Mouse (Mus musculus) embryonic stem cell, embryonic (primary cell): Measurements from ENCODE around the gene Ercc1.

Experiments used
- CTCF ChIA-PET, 4 experiments: fragments of 300-600 bp in 2 of 4; fragments of 350-600 bp in 2 of 4; sonication (Branson Sonifier 250); formaldehyde crosslinking; loops; one replicate each; lab custom pipeline; 2022; ENCODE audit warnings: inconsistent platforms in 2 of 4; lab: Charles Lee
- POLR2A ChIA-PET, 4 experiments: fragments of 300-600 bp in 2 of 4; fragments of 350-600 bp in 2 of 4; sonication (Branson Sonifier 250); formaldehyde crosslinking; loops; one replicate each; lab custom pipeline; 2022; ENCODE audit warnings: antibody characterized with exemption in 4 of 4, inconsistent platforms in 1 of 4; lab: Charles Lee

Gene Ercc1

GRCm38 (mm10) chr7:19394484-19394883 is 49.9 kb downstream of the Ercc1 start:
- CTCF ChIA-PET = interaction anchor here in 3 of 4 experiments (0.5 to 1.3 kb wide), 10 partner anchors 12 to 196 kb away, joined by 3 to 7 read pairs (median 4); no protein-coding TSS in a partner anchor
- POLR2A ChIA-PET = interaction anchor here in 3 of 4 experiments (0.6 to 1.5 kb wide), 9 partner anchors 10 to 234 kb away, joined by 3 to 6 read pairs (median 3); partner anchors contain the start of gene Relb (in 1 of the 3)

GRCm38 (mm10) chr7:19399496-19400280 is 55.1 kb downstream of the Ercc1 start:
- POLR2A ChIA-PET = interaction anchor here in 3 of 4 experiments (0.6 to 1.6 kb wide), 49 partner anchors 8 to 316 kb away, joined by 3 to 15 read pairs (median 3); partner anchors contain the start of genes Cd3eap (in 2 of the 3), Ppp1r13l (in 2 of the 3), Ercc1 (in 1 of the 3) and Fosb (in 1 of the 3)
- CTCF ChIA-PET = interaction anchor here (0.5 to 1.7 kb wide), 63 partner anchors 18 to 556 kb away, joined by 3 to 14 read pairs (median 4); partner anchors contain the start of genes Nkpd1 (in 2 of the 4), Ppp1r13l (in 2 of the 4), Clasrp (in 1 of the 4) and Clptm1 (in 1 of the 4)

DNA sequence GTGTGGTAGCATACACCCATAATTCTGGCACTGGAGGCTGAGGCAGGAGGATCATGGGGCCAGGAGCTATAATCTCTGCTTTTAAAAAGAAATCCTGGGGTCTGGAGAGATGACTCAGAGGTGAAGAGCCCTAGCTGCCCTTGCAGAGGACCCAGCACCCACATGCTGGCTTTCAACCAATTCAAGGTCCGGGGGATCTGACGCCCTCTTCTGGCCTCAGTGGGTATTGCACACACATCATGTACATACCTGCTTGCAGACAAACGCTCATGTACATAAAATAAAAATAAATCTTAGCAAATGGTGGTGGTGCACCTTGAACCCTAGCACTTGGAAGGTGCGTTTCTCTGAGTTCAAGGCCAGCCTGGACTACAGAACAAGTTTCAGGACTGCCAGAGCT is 56.4 kb downstream of the Ercc1 start:
- POLR2A ChIA-PET = no interaction called here
- CTCF ChIA-PET = interaction anchor here in 1 of 4 experiments (0.6 to 1.7 kb wide), 2 partner anchors 22 to 77 kb away, joined by 4 to 6 read pairs; no protein-coding TSS in a partner anchor

- ChIA-PET POLR2A (interaction anchor here in 1 of 4 experiments (1.1 kb wide), 1 partner anchor 107 kb away, joined by 3 read pairs; no protein-coding TSS in a partner anchor), CTCF (interaction anchor here in 2 of 4 experiments (0.5 to 0.7 kb wide), 3 partner anchors 30 to 224 kb away, joined by 3 read pairs; no protein-coding TSS in a partner anchor)
Measured at GRCm38 (mm10) chr7:19402535-19403112, 58.0 kb downstream of the Ercc1 start.

DNA sequence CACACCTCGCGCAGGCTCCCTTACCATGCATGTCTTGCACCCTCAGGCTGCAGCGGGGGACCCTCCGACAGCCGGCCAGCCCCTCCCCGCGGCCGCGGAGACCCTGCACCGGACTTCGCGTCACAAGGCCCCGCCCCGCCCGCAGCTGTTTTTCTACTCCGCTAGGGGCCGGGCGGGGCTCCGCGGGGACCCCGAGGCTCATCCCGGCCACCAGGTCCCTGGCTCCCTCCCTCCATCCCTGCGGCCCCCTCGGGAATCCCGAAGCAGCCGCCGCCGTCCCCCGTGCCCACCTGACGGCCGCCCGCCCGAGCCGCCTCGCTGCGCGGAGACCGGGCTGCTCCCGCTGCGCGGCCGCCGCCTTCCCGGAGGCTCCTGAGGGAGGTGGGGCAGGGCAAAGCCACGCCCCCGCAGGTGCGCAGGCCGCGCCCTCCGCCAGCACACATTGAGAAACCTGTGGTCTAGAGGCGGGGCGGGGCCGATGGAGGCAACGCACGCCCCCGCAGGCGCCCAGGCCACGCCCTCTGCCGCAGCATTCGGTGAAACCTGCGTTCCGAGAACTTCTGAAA is 59.2 kb downstream of the Ercc1 start, which contains the start of gene Klc3:
Gene Klc3 (minus strand): TSS at position 374 of the 566 bp plus-strand sequence.
- POLR2A ChIA-PET = interaction anchor here in 1 of 4 experiments (1.9 kb wide), 1 partner anchor 39 kb away, joined by 6 read pairs; no protein-coding TSS in a partner anchor
- CTCF ChIA-PET = interaction anchor here in 3 of 4 experiments (0.6 to 2.8 kb wide), 8 partner anchors 10 to 343 kb away, joined by 3 to 12 read pairs (median 3); no protein-coding TSS in a partner anchor

DNA sequence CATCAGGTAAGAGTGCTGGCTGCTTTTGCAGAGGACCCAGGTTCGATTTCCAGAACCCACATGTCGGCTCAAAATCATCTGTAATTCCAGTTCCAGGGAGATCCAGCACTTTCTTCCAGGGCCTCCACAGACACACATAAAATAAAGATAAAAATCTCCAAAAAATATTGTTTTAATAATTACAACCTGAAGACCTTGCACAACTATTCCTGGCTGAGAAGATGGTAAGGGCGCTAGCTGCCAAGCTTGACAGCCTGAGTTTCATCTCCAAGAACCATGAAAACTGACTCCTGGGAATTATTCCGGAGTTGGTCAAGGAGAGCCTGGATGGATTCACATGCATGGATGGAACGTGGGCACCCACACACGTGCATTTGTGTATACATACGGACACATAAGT is 59.9 kb downstream of the Ercc1 start, which contains the start of gene Ckm:
Gene Ckm (plus strand): TSS at position 301 of the 400 bp plus-strand sequence.
- ChIA-PET CTCF (interaction anchor here (0.5 to 2.9 kb wide), 35 partner anchors 10 to 337 kb away, joined by 3 to 20 read pairs (median 5); partner anchors contain the start of gene Ppp1r37 (in 1 of the 4)), POLR2A (interaction anchor here in 2 of 4 experiments (0.9 to 1.9 kb wide), 5 partner anchors 17 to 258 kb away, joined by 3 to 6 read pairs (median 4); no protein-coding TSS in a partner anchor)

GRCm38 (mm10) chr7:19405417-19405816 is 60.8 kb downstream of the Ercc1 start:
- ChIA-PET CTCF (interaction anchor here (0.5 to 2.9 kb wide), 78 partner anchors 9 to 464 kb away, joined by 3 to 20 read pairs (median 4); partner anchors contain the start of genes Ppp1r37 (in 2 of the 4), Apoe (in 1 of the 4), Ercc1 (in 1 of the 4) and Nkpd1 (in 1 of the 4)), POLR2A (interaction anchor here in 3 of 4 experiments (0.5 to 1.9 kb wide), 19 partner anchors 8 to 310 kb away, joined by 3 to 6 read pairs (median 4); partner anchors contain the start of genes Cd3eap (in 1 of the 3), Ppp1r13l (in 1 of the 3) and Tomm40 (in 1 of the 3))
